ENCODE assay signal across 22 mouse cellular contexts in the genomic region with DNA sequence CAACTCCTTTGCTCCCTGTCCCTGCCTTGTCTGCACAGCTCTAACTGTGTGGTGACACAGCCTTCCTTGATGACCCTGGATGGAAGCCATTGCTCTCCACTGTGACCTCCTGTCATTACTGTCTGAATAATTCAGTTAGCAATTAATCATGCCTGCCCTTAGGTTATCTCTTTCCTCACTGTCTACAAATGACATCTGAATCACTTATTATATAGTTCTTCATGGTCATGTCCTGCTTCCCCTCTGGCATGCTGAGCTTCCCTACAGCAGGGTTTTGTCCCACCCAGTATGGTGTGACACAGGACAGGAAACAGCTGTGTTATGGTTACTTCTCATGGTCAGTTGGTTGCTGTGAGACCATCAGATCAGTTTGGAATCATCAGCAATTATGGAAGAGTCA.
DNase-seq lines count a peak whose midpoint lies in the region; ATAC-seq and TF ChIP-seq lines count a peak whose summit lies in the region.
"Had no signal": no experiment of that assay in that cellular context is flagged by ENCODE, and none has a peak within 500 bp of the region (broad histone marks: within the 10 kb centered on the region; RNA-seq: fewer than 3 reads in every experiment).

No protein-coding gene starts in this region.

- no peak overlapping the region for H3K4me3 ChIP-seq in kidney, embryonic 14.5 days (ENCODE audit: low read length)
- H3K4me3 ChIP-seq in kidney, adult 2 months (ENCODE audit: insufficient read depth, low read depth, low read length), result no peak overlapping the region
- H3K4me3 ChIP-seq in lung, postnatal 0 days (ENCODE audit: low read depth, low read length), result no peak overlapping the region
- H3K4me3 ChIP-seq: forebrain, embryonic 12.5 days; heart, embryonic 13.5 days; midbrain, embryonic 10.5 days; stomach, embryonic 15.5 days had no signal

- no peaks in the 10 kb centered on the region for H3K36me3 ChIP-seq in kidney, embryonic 14.5 days (ENCODE audit: control insufficient read depth, insufficient read depth, low read length)
- H3K36me3 ChIP-seq in kidney, adult 2 months (ENCODE audit: control insufficient read depth, insufficient read depth, low read length), result no peaks in the 10 kb centered on the region
- no peaks in the 10 kb centered on the region for H3K36me3 ChIP-seq in lung, postnatal 0 days (ENCODE audit: insufficient read depth, low read length)
- H3K36me3 ChIP-seq: forebrain, embryonic 12.5 days; heart, embryonic 13.5 days; midbrain, embryonic 10.5 days; stomach, embryonic 15.5 days had no signal

- no peak overlapping the region for H3K27ac ChIP-seq in kidney, embryonic 14.5 days (ENCODE audit: low read depth, low read length)
- no peak overlapping the region for H3K27ac ChIP-seq in kidney, adult 2 months (ENCODE audit: insufficient read depth, low read depth, low read length)
- no peak overlapping the region for H3K27ac ChIP-seq in lung, postnatal 0 days (ENCODE audit: low read length)
- H3K27ac ChIP-seq: forebrain, embryonic 12.5 days; heart, embryonic 13.5 days; liver, embryonic 14.5 days; midbrain, embryonic 10.5 days; stomach, embryonic 15.5 days had no signal

- TF ChIP-seq EP300 in lung, postnatal 0 days (IDR thresholded peaks at IDR 0.05), result peak; percentile 70

- peaks cover 3% of the 10 kb centered on the region; the same call in 1 of the 2 replicates for H3K4me1 ChIP-seq in kidney, embryonic 14.5 days (ENCODE audit: control insufficient read depth, insufficient read depth, low read length)
- peaks cover 3% of the 10 kb centered on the region; the same call in 1 of the 2 replicates for H3K4me1 ChIP-seq in kidney, adult 2 months (ENCODE audit: control insufficient read depth, insufficient read depth, low read length)
- H3K4me1 ChIP-seq in lung, postnatal 0 days (ENCODE audit: insufficient read depth, low read depth, low read length), result no peaks in the 10 kb centered on the region
- H3K4me1 ChIP-seq: heart, embryonic 13.5 days; stomach, embryonic 15.5 days had no signal

- no peaks in the 10 kb centered on the region for H3K27me3 ChIP-seq in kidney, embryonic 14.5 days (ENCODE audit: control insufficient read depth, insufficient read depth, low read length)
- no peaks in the 10 kb centered on the region for H3K27me3 ChIP-seq in kidney, adult 2 months (replicated peaks; ENCODE audit: control insufficient read depth, insufficient read depth, low read length)
- no peaks in the 10 kb centered on the region for H3K27me3 ChIP-seq in lung, postnatal 0 days (replicated peaks; ENCODE audit: insufficient read depth, low read length)
- H3K27me3 ChIP-seq: heart, embryonic 13.5 days; stomach, embryonic 15.5 days had no signal

- H3K9ac ChIP-seq in kidney, embryonic 14.5 days (ENCODE audit: low read depth, low read length), result no peak overlapping the region
- H3K9ac ChIP-seq in lung, postnatal 0 days (replicated peaks; ENCODE audit: low read depth), result no peak overlapping the region
- H3K9ac ChIP-seq: forebrain, embryonic 12.5 days; forebrain, postnatal 0 days; heart, embryonic 13.5 days; liver, embryonic 14.5 days; stomach, embryonic 15.5 days had no signal

- no peaks in the 10 kb centered on the region for H3K9me3 ChIP-seq in kidney, embryonic 14.5 days (ENCODE audit: control insufficient read depth, low read length)
- H3K9me3 ChIP-seq in lung, postnatal 0 days (ENCODE audit: low read length), result no peaks in the 10 kb centered on the region
- H3K9me3 ChIP-seq: forebrain, embryonic 12.5 days; midbrain, embryonic 10.5 days; stomach, embryonic 15.5 days had no signal

- no peak for DNase-seq in kidney, adult 2 months
- peak; percentile 33 for DNase-seq in kidney, postnatal 14 days
- DNase-seq in kidney, adult 11 months, result no peak
- peak; percentile 64 for DNase-seq in lung, postnatal 0 days (ENCODE audit: low spot score)
- peak; percentile 3 for DNase-seq in lung, postnatal 36 days
- DNase-seq in MN1 (ENCODE audit: low spot score), result no peak
- DNase-seq: adrenal gland, postnatal 36 days; cerebellum, adult 18-20 months; cerebellum, postnatal 14 days; forebrain, postnatal 0 days; gastrocnemius, postnatal 10 days; heart, postnatal 14 days; liver; right cerebral cortex, postnatal 25 days had no signal

- no peak overlapping the region for H3K4me2 ChIP-seq in kidney, embryonic 14.5 days (replicated peaks; ENCODE audit: low read depth, low read length)
- H3K4me2 ChIP-seq in lung, postnatal 0 days (replicated peaks; ENCODE audit: low read depth, low read length), result no peak overlapping the region
- H3K4me2 ChIP-seq: forebrain, embryonic 12.5 days; heart, embryonic 13.5 days; stomach, embryonic 15.5 days had no signal

- no peak for TF ChIP-seq POLR2A in kidney, adult 2 months (IDR thresholded peaks at IDR 0.05; ENCODE audit: low read depth, low read length)

- ATAC-seq in kidney, embryonic 14.5 days (ENCODE audit: low FRiP score, low TSS enrichment), result peak; percentile 57
- ATAC-seq in lung, postnatal 0 days, result peak; percentile 90
- ATAC-seq: forebrain, postnatal 0 days; hindbrain, embryonic 16.5 days; midbrain, embryonic 16.5 days had no signal

- no peak for TF ChIP-seq CTCF in kidney, adult 2 months (conservative IDR thresholded peaks at IDR 0.05; ENCODE audit: insufficient read depth, insufficient read length, low read depth, low read length)
- no peak for TF ChIP-seq CTCF in lung, postnatal 0 days (IDR thresholded peaks at IDR 0.05)

Comparison
In these comparisons a context has a peak if more than half of its experiments do, and no peak if none do; other contexts are left out.
1. DNase-seq: peak in kidney, postnatal 14 days (single experiment), lung, postnatal 0 days (single experiment) and lung, postnatal 36 days (single experiment); none in kidney, adult 2 months (single experiment), kidney, adult 11 months (single experiment) and MN1 (single experiment).